Mouse (Mus musculus) myocyte (in vitro differentiated cells): ENCODE measurements around the gene Ap4s1.

Experiments used
- CEBPB ChIP-seq: IDR thresholded peaks from 2 replicates; pipeline ENCODE4 v1.6.1; 2011; ENCODE audit warnings: mild to moderate bottlenecking, moderate library complexity; ENCODE audit not compliant: poor library complexity, insufficient read depth, severe bottlenecking
- E2F4 ChIP-seq: IDR thresholded peaks from one replicate; pipeline ENCODE4 v1.6.1; 2011; ENCODE audit warnings: mild to moderate bottlenecking, control low read depth, moderate library complexity; ENCODE audit not compliant: insufficient read depth
- MAX ChIP-seq: IDR thresholded peaks from one replicate; pipeline ENCODE4 v1.6.1; 2011; ENCODE audit warnings: low read depth, mild to moderate bottlenecking, control low read depth
- MYOG ChIP-seq, 3 experiments: IDR thresholded peaks; one replicate each; pipeline ENCODE4 v1.6.1; 2011; ENCODE audit warnings: control low read depth in 2 of 3, low read depth in 2 of 3, mild to moderate bottlenecking in 2 of 3; ENCODE audit not compliant: insufficient read length in 2 of 3, control insufficient read depth in 1 of 3, insufficient read depth in 1 of 3
- POLR2A ChIP-seq: IDR thresholded peaks from one replicate; pipeline ENCODE4 v1.6.1; 2011; ENCODE audit warnings: low read depth, mild to moderate bottlenecking, control low read depth, moderate library complexity; ENCODE audit not compliant: insufficient read length
- POLR2AphosphoS2 ChIP-seq: IDR thresholded peaks from one replicate; pipeline ENCODE4 v1.6.1; 2011; ENCODE audit warnings: low read depth, control low read depth; ENCODE audit not compliant: insufficient read length
- TCF3 ChIP-seq: IDR thresholded peaks from one replicate; pipeline ENCODE4 v1.6.1; 2011; ENCODE audit warnings: low read depth, control low read depth; ENCODE audit not compliant: insufficient read length
- USF1 ChIP-seq: IDR thresholded peaks from one replicate; pipeline ENCODE4 v1.6.1; 2011; ENCODE audit warnings: low read depth, mild to moderate bottlenecking, control low read depth, moderate library complexity

GRCm38 (mm10) chr12:51663908-51664307 lies 26.9 kb upstream of the Ap4s1 start:
- TF ChIP-seq USF1 (no peak), POLR2A (no peak), CEBPB (no peak), E2F4 (no peak), TCF3 (no peak), MAX (no peak), POLR2AphosphoS2 (no peak), MYOG (IDR thresholded peaks at IDR 0.05; ENCODE audit: control insufficient read depth in 1 of 3, insufficient read depth in 1 of 3, insufficient read length in 2 of 3, low read depth in 2 of 3) (no peak)
